In genomic region chr6:145769855-145770254, GRCm38 (mm10) we compare ENCODE assay signal across 10 mouse cellular contexts. TPM values are rescaled to one million over a fixed set of nuclear protein-coding genes. Genes with fewer than 3 reads are reported as not detected.
A peak's percentile ranks its signal among the peaks of the same experiment; 100 is the strongest.
DNase-seq lines count a peak whose midpoint lies in the region; ATAC-seq and TF ChIP-seq lines count a peak whose summit lies in the region.
"Had no signal": no experiment of that assay in that cellular context is flagged by ENCODE, and none has a peak within 500 bp of the region (broad histone marks: within the 10 kb centered on the region; RNA-seq: fewer than 3 reads in every experiment).

No protein-coding gene starts in this region.

- H3K9me3 ChIP-seq in heart, embryonic 14.5 days (ENCODE audit: control insufficient read depth, low read length): no peaks in the 10 kb centered on the region
- H3K9me3 ChIP-seq in lung, postnatal 0 days (ENCODE audit: low read length): no peaks in the 10 kb centered on the region
- H3K9me3 ChIP-seq: neural tube, embryonic 13.5 days had no signal

- WGBS in lung, adult 2 months: 63% methylated on average over 11 of the region's 11 CpGs
- 56% methylated on average over 11 of the region's 11 CpGs for WGBS in heart, embryonic 14.5 days
- 56% methylated on average over 11 of the region's 11 CpGs for WGBS in lung, postnatal 0 days

- peak overlapping the region; percentile 39; the same call in 1 of the 2 replicates for H3K9ac ChIP-seq in heart, embryonic 14.5 days (ENCODE audit: low read length)
- H3K9ac ChIP-seq in lung, postnatal 0 days (replicated peaks; ENCODE audit: low read depth): no peak overlapping the region
- H3K9ac ChIP-seq: hindbrain, embryonic 14.5 days; neural tube, embryonic 13.5 days had no signal

- no peak for ATAC-seq in heart, embryonic 14.5 days (ENCODE audit: insufficient number of reproducible peaks, insufficient read depth, low FRiP score, low read depth)
- ATAC-seq in lung, postnatal 0 days: no peak

- H3K36me3 ChIP-seq in heart, embryonic 14.5 days (ENCODE audit: control insufficient read depth, insufficient read depth, low read length): no peaks in the 10 kb centered on the region
- no peaks in the 10 kb centered on the region for H3K36me3 ChIP-seq in lung, postnatal 0 days (ENCODE audit: insufficient read depth, low read length)
- H3K36me3 ChIP-seq: neural tube, embryonic 13.5 days had no signal

- H3K4me2 ChIP-seq in heart, embryonic 14.5 days (ENCODE audit: low read length): no peak overlapping the region
- H3K4me2 ChIP-seq in lung, postnatal 0 days (replicated peaks; ENCODE audit: low read depth, low read length): no peak overlapping the region
- H3K4me2 ChIP-seq: hindbrain, embryonic 14.5 days; neural tube, embryonic 13.5 days had no signal

- DNase-seq in heart, adult 11 months: peak; percentile 90
- DNase-seq in heart, adult 8-10 months (ENCODE audit: low spot score): no peak
- no peak for DNase-seq in lung, adult 2 months
- DNase-seq in lung, postnatal 36 days: no peak
- peak; percentile 40 for DNase-seq in lung, postnatal 0 days (ENCODE audit: low spot score)
- no peak for DNase-seq in thymus, postnatal 14 days

- H3K4me3 ChIP-seq in lung, adult 2 months (replicated peaks; ENCODE audit: extremely low read depth, low read depth, low read length): no peak overlapping the region
- H3K4me3 ChIP-seq in heart, embryonic 14.5 days (ENCODE audit: control insufficient read depth in 1 of 2, insufficient read depth in 1 of 2, low read depth in 1 of 2, low read length in 2 of 2): no peak overlapping the region
- no peak overlapping the region for H3K4me3 ChIP-seq in lung, postnatal 0 days (ENCODE audit: low read depth, low read length)
- H3K4me3 ChIP-seq: neural tube, embryonic 13.5 days had no signal

- TF ChIP-seq POLR2A in lung, adult 2 months (IDR thresholded peaks at IDR 0.05; ENCODE audit: borderline replicate concordance, extremely low read depth, low read depth, low read length): no peak

- H3K27me3 ChIP-seq in heart, embryonic 14.5 days (ENCODE audit: control insufficient read depth, insufficient read depth, low read length): no peaks in the 10 kb centered on the region
- no peaks in the 10 kb centered on the region for H3K27me3 ChIP-seq in lung, postnatal 0 days (replicated peaks; ENCODE audit: insufficient read depth, low read length)
- H3K27me3 ChIP-seq: neural tube, embryonic 13.5 days had no signal

- no peak for TF ChIP-seq EP300 in lung, postnatal 0 days (IDR thresholded peaks at IDR 0.05)

- H3K27ac ChIP-seq in heart, embryonic 14.5 days (replicated peaks in 1 of 2; ENCODE audit: control insufficient read depth in 1 of 2, insufficient read depth in 1 of 2, low read depth in 2 of 2, low read length in 2 of 2): peak overlapping the region; percentile 65 to 97
- peak overlapping the region; percentile 71 for H3K27ac ChIP-seq in lung, postnatal 0 days (ENCODE audit: low read length)
- H3K27ac ChIP-seq: hindbrain, embryonic 14.5 days; macrophage; neural tube, embryonic 13.5 days had no signal

- peaks cover 25% of the 10 kb centered on the region for H3K4me1 ChIP-seq in lung, adult 2 months (ENCODE audit: control insufficient read depth, insufficient read depth, low read length)
- peaks cover 35 to 44% of the 10 kb centered on the region in 2 experiments for H3K4me1 ChIP-seq in heart, embryonic 14.5 days (ENCODE audit: control insufficient read depth in 2 of 2, insufficient read depth in 2 of 2, low read length in 2 of 2)
- H3K4me1 ChIP-seq in lung, postnatal 0 days (ENCODE audit: insufficient read depth, low read depth, low read length): peaks cover 8% of the 10 kb centered on the region; the same call in 1 of the 2 replicates

- peak; percentile 16; the same call in 1 of the 2 replicates for TF ChIP-seq CTCF in lung, adult 2 months (IDR thresholded peaks at IDR 0.05; ENCODE audit: insufficient read depth, low read length)
- peak; percentile 51 for TF ChIP-seq CTCF in lung, postnatal 0 days (IDR thresholded peaks at IDR 0.05)

RNA-seq across cellular contexts. Expression of gene Rassf8, which starts 23.3 kb away (rescaled TPM):
- total RNA-seq in heart, adult 8-10 months (2022): 10 to 100 TPM; 54.3 to 61.5 (median 55.4) TPM
- polyA plus RNA-seq in lung, adult 2 months (2012; rRNA removed): 23.0 and 34.2 TPM in 2 replicates
- 12.7 and 15.7 TPM in 2 replicates for polyA plus RNA-seq in heart, embryonic 14.5 days (2014; fragmentation: Nextera tagmentation; extraction: Ambion mirVana)
- 15.1 and 18.4 TPM in 2 replicates for polyA plus RNA-seq in lung, postnatal 0 days (2015; fragmentation: Nextera tagmentation; extraction: Ambion mirVana)

Comparison
In these comparisons a context has a peak if more than half of its experiments do, and no peak if none do; other contexts are left out.
1. DNase-seq: peak in heart, adult 11 months (single experiment) and lung, postnatal 0 days (single experiment); none in heart, adult 8-10 months (single experiment), lung, adult 2 months (single experiment), lung, postnatal 36 days (single experiment) and thymus, postnatal 14 days (single experiment).